Mouse (Mus musculus): ENCODE results near the gene Flii.

The Flii gene

DNA sequence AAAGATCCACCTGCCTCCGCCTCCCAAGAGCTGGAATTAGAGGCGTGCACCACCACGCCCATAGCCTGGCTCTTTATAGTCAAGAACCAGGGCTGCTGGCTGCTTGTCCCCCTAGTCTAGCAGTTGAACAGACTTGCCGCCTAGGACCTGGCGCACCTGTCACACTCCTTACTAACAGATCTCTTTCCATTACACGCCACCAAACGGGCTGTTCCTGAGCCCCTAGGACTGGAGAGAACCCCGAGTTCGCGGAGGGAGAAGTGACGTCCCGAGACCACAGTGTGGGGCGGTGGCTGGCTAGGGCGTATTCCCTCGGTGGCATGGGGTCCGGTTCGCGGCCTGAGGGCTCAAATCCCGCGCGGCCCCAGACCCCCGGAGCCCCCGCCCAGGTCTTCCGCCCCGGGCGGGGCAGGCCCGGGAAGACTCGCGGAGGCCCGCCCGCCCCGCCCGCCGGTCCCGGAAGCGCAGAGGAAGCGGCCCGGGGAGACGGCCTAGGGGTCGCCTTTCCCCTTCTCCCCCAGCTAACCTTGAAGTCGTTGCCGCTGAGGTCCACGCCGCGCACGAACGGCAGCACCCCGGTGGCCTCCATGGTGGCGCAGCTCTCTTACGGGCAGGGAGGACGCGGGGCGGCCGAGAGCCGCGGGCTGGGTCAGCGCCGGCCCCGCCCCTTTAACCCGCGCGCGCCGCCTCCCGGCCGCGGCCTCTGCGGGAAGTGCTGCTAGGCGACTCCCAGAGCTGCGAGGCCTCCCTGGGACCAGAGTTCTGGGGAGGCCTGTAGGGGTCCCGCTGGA is at the start of gene Flii:
Flii (minus strand) TSS at position 663 of the 791 bp plus-strand sequence.
- peak; percentile 77 for DNase-seq

DNA sequence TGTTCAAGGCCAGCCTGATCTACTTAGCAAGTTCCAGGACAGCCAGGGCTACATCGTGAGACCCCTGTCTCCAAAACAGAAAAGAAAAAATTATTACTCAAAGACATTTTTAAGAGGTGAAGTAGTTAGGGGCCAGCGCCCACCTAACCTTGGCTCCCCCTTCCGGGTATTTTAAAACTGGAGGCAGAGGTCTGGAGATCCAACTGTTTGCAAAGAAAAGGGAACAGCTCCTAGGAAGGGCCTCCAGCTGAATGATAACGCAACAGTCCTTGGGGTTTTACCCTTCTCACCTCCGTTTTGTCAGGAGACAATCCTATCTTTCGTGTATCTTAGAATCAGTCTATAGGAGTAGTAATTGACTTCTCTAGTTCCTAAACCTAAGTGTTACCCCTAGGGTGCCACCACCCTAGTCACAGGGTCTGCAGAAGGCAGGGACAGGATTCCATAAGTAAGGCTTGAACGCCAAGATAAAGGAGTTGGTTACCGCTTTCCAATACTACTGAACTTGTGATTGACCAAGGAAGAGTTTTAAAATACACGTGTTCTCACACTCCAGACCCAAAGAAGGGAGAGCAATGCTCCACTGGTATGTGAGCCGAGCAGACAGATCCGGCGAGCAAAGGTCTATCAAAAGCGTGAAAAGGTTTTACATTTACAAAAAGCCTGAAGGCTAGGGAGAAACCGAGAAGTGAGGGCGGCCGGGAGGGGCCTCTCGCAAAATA is 49.2 kb upstream of the Flii start:
- no peak for DNase-seq

DNA sequence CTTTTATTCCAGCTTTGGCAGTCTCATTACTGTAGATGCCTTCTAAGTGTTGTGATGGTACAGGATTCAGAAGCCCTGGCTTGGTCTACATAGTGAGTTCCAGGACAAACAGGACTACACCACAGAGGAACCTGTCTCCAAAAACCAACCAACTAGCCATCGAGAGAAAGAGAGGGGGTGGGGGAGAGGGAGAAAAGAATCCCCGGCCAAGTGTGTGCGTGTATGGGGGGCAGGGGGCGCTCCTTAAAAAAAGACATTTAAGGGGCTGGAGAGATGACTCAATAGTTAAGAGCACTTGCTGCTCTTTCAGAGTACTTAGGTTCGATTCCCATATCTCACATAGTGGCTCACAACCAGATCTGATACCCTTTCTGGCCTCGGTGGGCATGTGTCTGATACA is 48.5 kb upstream of the Flii start:
- DNase-seq, result no peak

DNA sequence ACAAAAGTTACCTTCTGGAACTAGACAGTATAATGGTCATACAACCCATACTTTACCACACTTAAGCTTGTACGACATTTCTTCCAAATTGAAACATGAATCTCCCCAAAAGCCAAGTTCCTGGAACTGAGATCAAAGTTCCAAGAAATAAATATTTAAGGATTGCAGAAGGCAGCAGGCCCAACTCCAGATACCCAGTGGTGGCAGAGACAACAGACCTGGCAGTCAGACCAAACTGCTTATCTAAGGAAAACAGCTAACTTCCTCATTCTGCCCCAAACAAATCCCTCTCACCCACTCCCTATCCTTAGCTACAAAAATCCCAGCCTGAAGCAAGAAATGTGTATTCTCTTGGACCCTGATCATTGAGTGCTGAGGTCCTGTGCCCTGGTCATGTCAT is 47.8 kb upstream of the Flii start:
- no peak for DNase-seq

DNA sequence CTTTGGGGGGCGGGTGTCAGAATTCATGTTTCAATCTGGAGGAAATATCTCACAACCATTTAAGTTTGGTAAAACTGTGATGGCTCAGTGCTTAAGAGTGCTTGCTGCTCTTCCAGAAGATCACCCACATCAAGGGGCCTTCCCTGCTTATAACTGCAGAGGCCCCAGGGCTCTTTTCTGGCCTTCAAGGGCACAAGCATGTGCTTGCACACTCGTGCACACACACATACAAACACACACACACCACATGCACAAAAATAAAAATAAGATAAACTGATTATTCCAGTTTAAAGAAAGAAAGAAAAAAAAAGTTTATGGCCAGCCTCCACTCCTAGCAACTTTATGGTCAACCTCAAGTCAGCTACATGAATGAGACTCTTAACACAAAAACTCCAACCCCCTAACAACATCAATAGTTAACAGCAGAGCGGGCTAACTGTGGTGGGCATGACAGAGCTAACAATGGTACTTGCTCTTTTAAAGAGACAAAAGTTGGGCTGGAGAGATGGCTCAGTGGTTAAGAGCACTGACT is 47.2 kb upstream of the Flii start:
- DNase-seq, result no peak

DNA sequence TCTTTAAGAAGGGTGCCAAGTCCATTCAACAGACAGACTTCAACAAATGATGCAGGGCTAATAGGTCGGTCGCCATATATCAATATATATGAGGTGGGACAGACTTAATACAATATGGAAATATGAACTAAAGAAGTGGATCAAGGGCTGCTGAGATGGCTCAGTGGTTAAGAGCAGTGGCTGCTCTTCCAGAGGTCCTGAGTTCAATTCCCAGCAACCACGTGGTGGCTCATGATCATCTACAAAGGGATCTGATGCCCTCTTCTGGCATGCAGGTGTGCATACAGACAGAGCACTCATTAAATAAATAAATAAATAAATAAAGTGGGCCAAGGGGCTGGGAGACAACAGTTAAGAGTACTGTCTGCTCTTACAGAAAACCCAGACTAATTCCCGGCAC is 45.1 kb upstream of the Flii start:
- DNase-seq, result no peak

DNA sequence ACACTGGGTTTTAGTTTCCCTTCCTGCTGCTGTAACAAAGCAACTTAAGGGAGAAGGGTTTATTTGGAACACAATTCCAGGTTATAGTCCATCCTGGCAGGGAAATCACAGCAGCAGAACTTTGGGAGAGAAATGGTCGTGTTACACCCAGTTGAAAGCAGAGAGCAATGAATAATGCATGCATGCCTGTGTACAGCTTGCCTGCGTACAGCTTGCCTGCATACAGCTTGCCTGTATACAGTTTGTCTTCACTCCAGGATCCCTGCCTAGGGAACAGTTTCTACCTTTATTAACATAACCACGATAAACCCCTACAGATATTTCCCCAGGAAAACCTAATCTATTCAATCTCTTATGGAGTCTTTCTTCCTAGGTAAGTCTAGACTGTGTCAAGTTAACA is 43.7 kb upstream of the Flii start:
- no peak for DNase-seq

DNA sequence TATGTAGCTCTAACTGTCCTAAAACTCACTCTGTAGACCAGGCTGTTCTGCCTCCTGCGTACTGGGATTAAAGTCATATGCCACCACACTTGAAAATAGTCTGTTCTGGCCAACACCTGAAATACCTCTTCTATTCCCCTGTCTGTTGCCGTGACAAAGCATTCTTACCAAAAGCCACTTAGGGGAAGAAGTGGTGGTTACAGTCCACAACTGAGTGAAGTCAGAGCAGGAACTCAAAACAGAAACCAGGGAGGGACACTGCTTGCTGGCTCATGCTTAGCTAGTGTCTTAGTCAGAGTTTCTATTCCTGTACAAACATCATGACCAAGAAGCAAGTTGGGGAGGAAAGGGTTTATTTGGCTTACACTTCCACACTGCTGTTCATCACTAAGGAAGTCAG is 42.3 kb upstream of the Flii start:
- no peak for DNase-seq

DNA sequence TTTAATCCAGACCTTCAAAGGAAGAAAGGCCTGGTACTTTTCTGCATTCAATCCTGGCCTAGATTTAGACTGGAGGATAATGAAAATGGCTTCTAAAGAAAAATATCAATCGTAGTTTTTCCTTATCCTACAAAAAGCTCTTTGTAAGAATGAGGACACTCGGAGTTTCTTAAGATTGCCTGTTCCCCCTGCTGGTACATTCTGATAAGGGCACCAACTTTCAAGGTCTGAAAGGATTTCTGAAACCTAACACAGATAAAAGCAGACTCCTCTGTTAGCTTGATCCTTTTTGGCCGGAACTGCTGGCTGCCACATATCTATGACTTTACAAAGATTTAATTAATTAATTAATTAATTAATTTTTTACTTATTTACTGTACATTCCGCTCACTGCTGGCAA is 39.9 kb upstream of the Flii start:
- no peak for DNase-seq

DNA sequence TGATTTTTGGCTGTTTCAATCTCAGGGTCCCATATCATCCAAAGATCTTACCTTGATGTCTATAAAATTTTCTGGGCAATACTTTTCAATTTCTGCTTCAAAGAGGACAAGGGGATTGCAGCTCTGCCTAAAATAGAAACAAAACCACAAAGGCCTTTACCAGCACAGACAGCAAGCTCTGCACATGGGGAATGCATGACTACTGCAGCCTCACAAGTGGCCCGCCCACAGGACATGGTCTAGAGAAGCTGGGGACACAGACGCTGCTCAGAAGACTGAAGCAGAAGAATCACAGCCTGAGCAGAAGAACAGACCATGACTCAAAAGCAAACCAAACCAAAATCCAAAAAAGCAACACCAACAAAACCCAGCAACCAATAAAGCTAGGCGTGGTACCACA is 34.6 kb upstream of the Flii start:
- DNase-seq, result no peak

DNA sequence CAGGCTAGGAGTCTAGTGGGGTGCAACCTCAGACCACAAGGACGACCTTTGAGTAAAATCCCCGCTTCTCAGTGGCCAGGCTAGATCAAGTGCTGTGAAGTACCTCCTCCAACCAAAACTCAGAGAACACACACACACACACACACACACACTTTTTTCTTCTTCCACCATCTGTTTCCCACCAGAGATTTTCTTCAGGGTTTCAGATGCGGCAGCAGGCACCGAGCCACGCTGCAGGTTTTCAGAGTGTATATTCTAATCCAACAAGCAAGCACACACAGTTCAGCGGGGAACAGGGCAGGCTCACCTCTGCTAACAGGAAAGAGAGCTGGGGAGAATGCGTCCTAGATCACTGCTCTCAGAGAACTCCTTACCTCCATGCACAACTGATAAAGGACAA is 28.5 kb upstream of the Flii start:
- no peak for DNase-seq

DNA sequence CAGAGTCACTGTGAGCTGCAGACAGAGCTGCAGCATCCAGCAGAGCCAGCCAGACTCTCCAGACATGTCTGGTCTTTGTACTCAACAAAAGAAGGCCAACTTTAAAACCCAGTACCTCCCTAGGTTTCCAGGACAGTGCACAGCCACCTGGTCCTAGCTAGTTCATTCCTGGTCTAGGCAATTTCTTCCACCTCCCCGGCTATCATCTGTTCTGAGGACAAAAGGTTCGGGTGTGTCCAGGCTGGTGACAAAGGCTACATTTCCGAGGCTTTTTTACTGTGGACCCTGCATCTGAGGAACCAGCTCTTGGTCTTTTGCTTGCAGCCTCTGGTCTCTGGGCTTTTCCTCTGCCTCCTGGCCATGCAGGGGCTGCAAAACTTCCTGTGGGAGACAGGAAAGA is 13.3 kb upstream of the Flii start:
- DNase-seq, result no peak

DNA sequence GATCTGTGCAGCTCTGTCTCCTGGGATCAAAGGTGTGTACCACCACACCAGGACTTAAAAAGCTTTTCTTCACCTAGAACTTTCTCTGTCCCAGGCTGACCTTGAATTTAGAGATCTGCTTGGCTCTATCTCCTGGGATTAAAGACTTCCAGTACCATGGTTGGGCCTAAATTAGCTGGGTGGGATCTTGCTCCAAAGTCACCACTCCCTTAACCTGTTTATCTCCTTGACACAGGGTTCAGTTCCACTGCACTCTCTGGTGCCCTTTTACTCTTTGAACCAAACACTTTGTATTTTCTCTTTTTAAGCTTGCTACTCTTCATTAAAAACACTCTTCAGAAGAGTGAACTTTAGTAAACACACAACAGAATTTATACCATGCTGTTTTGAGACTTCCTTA is 10.4 kb upstream of the Flii start:
- no peak for DNase-seq

DNA sequence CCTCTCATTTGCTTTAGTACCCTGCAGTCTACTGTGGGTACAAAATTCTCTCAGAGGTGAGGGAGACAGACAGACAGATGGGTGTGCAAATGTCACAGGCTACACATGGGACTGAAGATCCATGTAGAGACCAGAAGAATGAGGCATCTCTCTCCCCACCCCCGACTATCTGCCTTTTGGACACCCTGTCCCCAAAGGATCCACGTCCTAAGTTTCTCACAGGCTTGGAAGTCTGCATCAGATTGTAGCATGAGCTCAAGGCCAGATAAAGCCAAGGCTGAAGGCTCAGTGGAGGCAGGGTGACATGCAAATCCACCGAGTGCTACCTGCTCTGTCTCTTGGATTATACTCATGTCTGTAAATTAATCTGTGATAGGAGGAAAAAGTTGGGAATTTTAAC is 9.4 kb upstream of the Flii start:
- DNase-seq, result no peak

DNA sequence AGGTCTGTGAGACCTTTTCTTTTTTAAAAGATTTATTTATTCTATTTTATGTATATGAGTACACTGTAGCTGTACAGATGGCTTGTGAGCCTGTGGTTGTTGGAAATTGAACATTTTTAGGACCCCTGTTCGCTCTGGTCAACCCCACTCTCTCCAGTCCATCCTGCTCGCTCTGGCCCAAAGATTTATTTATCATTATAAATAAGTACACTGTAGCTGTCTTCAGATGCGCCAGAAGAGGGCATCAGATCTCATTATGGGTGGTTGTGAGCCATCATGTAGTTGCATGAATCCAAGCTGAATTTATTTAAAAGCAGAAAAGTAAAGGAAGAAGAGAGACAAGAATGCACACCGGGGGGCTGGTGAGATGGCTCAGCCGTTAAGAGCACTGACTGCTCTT is 8.1 kb upstream of the Flii start:
- DNase-seq, result no peak

DNA sequence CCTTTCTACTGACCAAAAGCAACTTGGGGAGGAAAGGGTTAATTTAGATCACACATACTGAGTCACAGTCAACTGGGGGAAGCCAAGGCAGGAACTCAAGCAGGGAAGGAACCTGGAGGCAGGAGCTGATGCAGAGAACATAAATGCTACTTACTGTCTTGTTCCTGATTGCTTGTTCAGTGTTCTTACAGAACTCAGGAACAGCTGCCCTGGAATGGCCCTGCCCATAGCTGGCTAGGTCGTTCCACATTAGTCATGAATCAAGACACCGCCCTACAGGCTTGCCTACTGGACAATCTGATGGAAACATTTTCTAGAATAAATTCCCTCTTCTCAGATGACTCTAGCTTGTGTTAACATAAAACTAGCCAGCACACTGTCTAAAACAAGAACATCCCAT is 7.1 kb upstream of the Flii start:
- no peak for DNase-seq

DNA sequence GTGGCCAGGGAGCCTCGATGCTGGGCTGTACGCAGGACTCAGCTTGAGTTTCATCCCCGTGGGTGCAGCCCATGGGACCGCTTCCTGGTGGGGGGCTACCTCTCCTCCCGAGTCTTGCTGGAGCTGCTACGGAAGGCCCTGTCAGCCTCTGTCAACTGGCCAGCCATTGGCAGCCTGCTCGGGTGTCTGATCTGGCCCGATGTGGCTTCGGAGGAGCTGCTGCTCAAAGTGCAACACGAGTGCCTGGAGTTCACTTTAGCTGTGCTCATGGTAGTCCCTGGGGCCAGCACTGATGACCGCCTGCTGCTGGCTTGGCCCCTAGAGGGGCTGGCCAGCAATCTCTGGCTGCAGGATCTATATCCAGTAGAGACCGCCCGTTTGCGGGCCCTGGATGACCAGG is 4.2 kb upstream of the Flii start:
- peak; percentile 35 for DNase-seq

DNA sequence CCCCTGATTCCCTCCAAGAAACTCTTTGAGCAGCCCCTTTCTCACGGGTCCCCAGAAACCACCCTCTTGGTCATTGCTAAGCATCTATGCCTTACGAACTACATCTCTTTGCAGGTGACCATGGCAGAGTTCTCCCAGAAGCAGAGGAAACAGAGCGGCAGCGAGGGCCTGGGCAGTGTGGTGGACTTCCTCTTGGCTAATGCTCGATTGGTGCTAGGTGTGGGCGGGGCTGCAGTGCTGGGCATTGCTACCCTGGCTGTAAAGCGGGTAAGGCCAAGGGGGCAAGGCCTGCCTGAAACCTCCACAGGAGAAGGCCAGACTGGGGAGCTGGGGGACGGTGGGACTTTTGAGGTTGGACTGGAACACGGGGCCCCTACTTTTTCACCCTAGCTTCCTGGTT is 3.1 kb upstream of the Flii start:
- peak; percentile 26 for DNase-seq

DNA sequence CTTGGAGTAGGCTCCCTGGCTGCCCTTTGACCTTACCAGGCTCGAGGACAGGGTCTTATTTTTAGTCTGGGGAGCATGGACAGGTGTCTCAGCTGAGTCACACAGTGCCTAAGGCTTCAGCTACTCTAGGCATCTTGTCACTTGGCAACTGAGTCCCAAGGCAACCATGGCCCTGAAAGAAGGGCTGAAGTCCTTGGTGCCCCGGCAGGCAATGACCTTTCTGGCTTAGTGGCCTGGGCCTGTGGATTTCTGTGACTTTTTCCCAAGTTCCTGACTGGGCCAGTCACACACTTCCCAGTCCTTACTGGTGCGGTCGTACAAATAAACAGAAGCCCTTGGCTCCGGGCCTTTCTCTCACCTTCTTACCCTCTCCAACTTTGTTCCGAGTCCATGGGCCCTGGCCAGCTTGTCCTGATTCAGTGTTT is 2.2 kb upstream of the Flii start:
- peak; percentile 47 for DNase-seq

DNA sequence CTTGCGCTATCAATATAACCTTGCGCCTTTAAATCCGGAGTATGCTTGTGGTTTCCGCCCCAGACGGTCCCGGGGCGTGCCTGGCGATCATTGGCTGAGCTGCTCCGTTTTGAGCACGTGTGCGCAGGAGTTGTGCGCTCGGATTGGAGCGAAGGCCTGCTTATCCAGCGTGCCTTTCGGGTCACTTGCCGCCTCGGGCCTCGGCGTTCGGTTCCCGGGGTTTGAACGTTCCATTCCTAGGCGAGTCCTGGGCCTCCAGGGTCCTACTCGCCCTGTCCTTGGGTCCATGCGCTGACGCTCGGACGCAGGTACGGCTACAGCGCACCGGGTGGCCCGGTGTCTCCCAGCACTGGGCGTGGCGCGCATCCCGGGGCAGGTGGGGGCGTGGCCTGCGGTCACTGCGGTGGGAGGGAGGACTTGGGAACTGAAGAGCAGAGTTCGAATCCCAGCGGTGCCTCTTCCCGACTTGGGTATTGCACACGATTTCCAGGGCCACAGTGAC is 1.2 kb upstream of the Flii start, which contains the start of gene Mief2:
Mief2 (plus strand) TSS at position 139 of the 502 bp plus-strand sequence.
- peak; percentile 95 for DNase-seq

DNA sequence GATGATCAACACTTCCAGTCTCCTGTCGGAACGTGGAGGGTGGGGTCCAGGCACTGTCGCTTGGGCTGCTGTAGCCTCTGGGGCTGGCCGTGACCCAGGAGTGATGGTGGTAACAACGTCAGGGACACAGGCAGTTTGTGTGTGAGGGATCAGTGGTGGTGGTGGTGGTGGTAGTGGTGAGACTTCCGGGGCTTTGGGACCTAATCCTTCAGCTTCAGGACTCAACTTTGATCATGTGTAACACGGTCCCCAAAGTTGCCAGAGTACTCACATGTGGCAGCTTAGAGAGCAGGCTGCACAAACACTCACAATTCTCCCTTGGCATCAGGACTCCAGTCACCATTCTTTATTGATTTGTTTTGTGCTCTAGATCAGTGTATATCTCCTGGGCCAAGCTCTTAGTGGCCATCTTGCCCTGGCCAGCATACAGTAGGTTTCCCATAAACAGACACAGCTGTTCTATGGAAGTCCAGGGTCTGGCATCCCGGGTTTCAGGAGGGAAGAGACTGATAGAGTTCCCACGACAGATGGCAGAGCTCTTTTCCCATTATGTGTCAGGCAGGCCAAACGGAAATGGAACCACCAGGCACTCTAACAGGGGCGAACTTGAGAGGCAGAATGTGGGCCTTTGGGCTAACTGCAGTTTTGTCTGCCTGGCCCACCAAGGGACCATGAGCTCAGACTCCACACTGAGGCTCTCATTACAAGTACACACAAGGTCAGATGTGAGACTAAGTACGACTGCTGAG is 503 bp upstream of the Flii start:
- DNase-seq, result no peak

DNA sequence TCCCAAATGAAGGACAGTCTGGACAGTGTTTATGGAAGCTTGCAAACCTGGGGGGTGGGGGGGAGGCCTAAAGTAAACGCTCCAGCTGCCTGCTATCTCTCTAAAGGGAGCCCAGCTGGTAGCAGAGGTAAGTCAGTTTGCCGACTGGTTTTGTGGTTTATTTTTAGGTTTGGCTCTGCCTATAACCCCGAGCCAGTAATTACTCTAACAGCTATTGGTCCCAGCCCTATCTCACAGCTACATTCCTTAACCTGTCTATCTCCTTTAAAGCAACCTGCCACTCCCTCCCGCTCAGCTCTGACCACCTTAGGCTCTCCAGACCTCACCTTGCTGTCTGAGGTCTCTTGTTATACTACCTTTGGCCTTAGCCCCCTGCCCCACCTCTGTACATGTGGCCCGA is 7.8 kb downstream of the Flii start:
- no peak for DNase-seq

DNA sequence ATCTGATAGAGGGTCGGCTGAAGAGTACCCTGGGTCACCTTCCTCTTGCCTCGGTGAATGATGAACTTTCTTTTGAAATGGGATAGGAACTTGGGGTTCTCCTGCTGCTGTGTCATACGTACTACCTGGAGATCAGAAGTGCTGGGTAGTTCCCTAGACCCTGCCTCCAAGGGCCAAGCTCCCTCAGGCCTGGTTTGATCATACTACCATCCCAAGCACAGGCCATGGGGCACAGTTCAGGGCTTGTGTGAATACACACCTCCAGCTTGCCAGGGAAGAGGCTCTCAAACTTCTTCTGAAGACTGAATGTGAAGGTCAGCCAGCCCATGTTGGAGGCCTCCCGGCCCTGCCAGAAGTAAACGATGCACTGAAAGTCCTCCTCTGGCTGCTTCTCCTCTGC is 11.2 kb downstream of the Flii start:
- DNase-seq, result no peak
